Mouse (Mus musculus): ENCODE results near the gene Btaf1.

GRCm38 (mm10) chr19:36903377-36903776 is 22.5 kb upstream of the Btaf1 start:
- TF ChIP-seq CTCF (IDR thresholded peaks at IDR 0.05; ENCODE audit: low read depth, low read length) (no peak), POLR2A (IDR thresholded peaks at IDR 0.05; ENCODE audit: borderline replicate concordance, low read depth, low read length) (no peak)

Measured in bone marrow macrophage, adult 2 months (primary cell).